Mouse (Mus musculus) adrenal gland, postnatal 36 days (tissue): ENCODE measurements around the gene Gprin3. TPM values are rescaled to one million over a fixed set of nuclear protein-coding genes. Genes with fewer than 3 reads are reported as not detected.
"Not testable (repeated sequence)": the region's sequence is repeated elsewhere in the genome, so short reads cannot be mapped to it uniquely, and the experiment has no call there.

Experiments used
- DNase-seq, 2 experiments: peaks; one replicate each; pipeline ENCODE4 v3.0.0; 2021; ENCODE audit warnings: mixed read lengths in 1 of 2
- total RNA-seq, 2 experiments: library from RNA; stranded (reverse); gene quantifications; 2 replicates each; pipeline ENCODE4 v1.2.3; 2021

Gene Gprin3
- total RNA-seq, 2 experiments from 2014 or later, result 2.5 TPM

GRCm38 (mm10) chr6:59348673-59349072 is 77.4 kb downstream of the Gprin3 start:
- no peak for DNase-seq

- DNase-seq, result no peak
Observed at GRCm38 (mm10) chr6:59341146-59341545, 84.9 kb downstream of the Gprin3 start.

GRCm38 (mm10) chr6:59328297-59328696 is 97.8 kb downstream of the Gprin3 start:
- no peak for DNase-seq

GRCm38 (mm10) chr6:59315868-59316267 is 110.2 kb downstream of the Gprin3 start:
- no peak for DNase-seq

- DNase-seq, result no peak
Observed at GRCm38 (mm10) chr6:59315090-59315489, 111.0 kb downstream of the Gprin3 start.

- no peak for DNase-seq
Observed at GRCm38 (mm10) chr6:59313162-59313561, 112.9 kb downstream of the Gprin3 start.

GRCm38 (mm10) chr6:59311241-59311640 is 114.9 kb downstream of the Gprin3 start:
- no peak for DNase-seq

GRCm38 (mm10) chr6:59304235-59304942 is 121.7 kb downstream of the Gprin3 start:
- DNase-seq, result not testable (repeated sequence)

- no peak for DNase-seq
Observed at GRCm38 (mm10) chr6:59303031-59303430, 123.1 kb downstream of the Gprin3 start.

Other genes starting within 250 kb of the Gprin3 start
- 10 to 100 TPM; 16.4 to 16.9 TPM for gene Tigd2, start 217.4 kb downstream of the Gprin3 start, total RNA-seq